Mouse (Mus musculus) thymus, adult 2 months (tissue): ENCODE measurements around the gene Gpr55. TPM values are rescaled to one million over a fixed set of nuclear protein-coding genes. Genes with fewer than 3 reads are reported as not detected.

Experiments used
- DNase-seq: peaks from one replicate; pipeline ENCODE4 v3.0.0; 2021
- H3K27ac ChIP-seq: fragments of 200-500 bp; 2 replicates; pipeline ENCODE4 v1.5.1; 2012; ENCODE audit warnings: low read length, control low read depth; ENCODE audit not compliant: control insufficient read depth, insufficient read depth
- H3K27me3 ChIP-seq: fragments of 200-500 bp; 2 replicates; pipeline ENCODE4 v1.6.1; 2012; ENCODE audit warnings: mild to moderate bottlenecking, low read length, moderate library complexity, mixed read lengths; ENCODE audit not compliant: control insufficient read depth, insufficient read depth
- H3K36me3 ChIP-seq: fragments of 200-500 bp; 2 replicates; pipeline ENCODE4 v1.6.1; 2012; ENCODE audit warnings: mild to moderate bottlenecking, low read length, moderate library complexity; ENCODE audit not compliant: control insufficient read depth, insufficient read depth
- H3K4me1 ChIP-seq: fragments of 200-500 bp; replicated peaks from 2 replicates; pipeline ENCODE4 v1.6.1; 2012; ENCODE audit warnings: low read length; ENCODE audit not compliant: control insufficient read depth, insufficient read depth
- H3K4me3 ChIP-seq: fragments of 200-500 bp; 2 replicates; pipeline ENCODE4 v1.5.1; 2012; ENCODE audit warnings: mild to moderate bottlenecking, low read length, control low read depth, moderate library complexity; ENCODE audit not compliant: control insufficient read depth, insufficient read depth
- CTCF ChIP-seq: fragments of 200-500 bp; IDR thresholded peaks from 2 replicates; pipeline ENCODE4 v1.5.1; 2012; ENCODE audit warnings: mild to moderate bottlenecking, control low read depth, low read length, moderate library complexity, borderline replicate concordance; ENCODE audit not compliant: control insufficient read depth, poor library complexity, insufficient read depth; ENCODE audit errors: extremely low read depth
- POLR2A ChIP-seq: fragments of 200-500 bp; IDR thresholded peaks from 2 replicates; pipeline ENCODE4 v1.6.1; 2012; ENCODE audit warnings: mild to moderate bottlenecking, low read length, control low read depth, moderate library complexity; ENCODE audit not compliant: control insufficient read depth, poor library complexity, insufficient read depth; ENCODE audit errors: extremely low read depth
- WGBS: fragments of 180-500 bp; shearing (Covaris S2); methylation state at CpG from one replicate; pipeline ENCODE4 v1.1.7; 2018; 5-methylcytosine and 5-hydroxymethylcytosine counted together
- polyA plus RNA-seq: library from polyadenylated mRNA; depleted of rRNA; stranded (reverse); fragments of >200 nt; gene quantifications from 2 replicates; pipeline ENCODE4 v1.2.3, GENCODE M21; 2012

The Gpr55 gene
- polyA plus RNA-seq, 1 experiment, result 1.8 TPM

DNA sequence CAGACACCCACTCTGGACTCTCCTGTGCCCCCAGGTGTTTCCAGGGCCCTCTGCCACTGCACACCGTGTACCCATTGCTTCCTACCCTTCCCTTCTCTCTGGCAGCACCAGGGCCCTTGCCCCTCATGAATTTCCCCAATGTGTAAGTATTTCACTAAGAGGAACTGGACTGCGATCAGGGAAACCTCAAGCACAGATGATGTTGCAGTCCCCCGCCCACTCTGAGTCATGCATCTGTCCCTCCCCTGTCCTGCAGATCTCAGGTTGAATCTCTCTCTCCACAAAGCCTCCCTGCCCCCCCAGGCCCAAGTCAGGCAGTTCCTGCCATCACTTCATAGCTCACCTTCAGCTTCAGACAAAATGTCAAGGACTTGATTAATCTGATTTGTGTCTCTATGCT is 16.9 kb upstream of the Gpr55 start:
- TF ChIP-seq CTCF (no peak), POLR2A (no peak)
- no peaks in the 10 kb centered on the region for H3K27me3 ChIP-seq
- H3K27ac ChIP-seq, result no peak overlapping the region
- no peaks in the 10 kb centered on the region; the same call in 1 of the 2 replicates for H3K4me1 ChIP-seq
- H3K4me3 ChIP-seq, result no peak overlapping the region
- DNase-seq, result no peak
- WGBS, result 35% methylated on average over 3 of the region's 3 CpGs
- no peaks in the 10 kb centered on the region for H3K36me3 ChIP-seq

DNA sequence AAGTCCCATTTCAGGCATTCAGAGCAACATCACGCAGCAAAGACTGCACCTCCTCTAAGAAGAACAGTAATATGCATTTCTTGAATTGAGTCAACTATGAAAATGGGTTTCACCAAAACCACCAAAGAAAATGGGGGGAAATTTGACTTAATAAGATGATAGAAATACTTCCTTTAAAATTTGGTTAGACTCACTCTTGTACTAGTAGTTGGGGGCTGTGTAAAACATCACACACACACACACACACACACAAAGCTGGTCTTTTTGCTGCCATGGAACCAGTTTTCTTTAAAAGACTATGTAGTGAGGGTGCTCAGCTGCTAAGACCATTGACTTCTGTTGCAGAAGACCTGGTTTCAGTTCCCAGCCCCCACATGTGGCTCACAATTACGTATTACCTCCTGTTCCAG is 12.7 kb upstream of the Gpr55 start:
- no peak overlapping the region for H3K27ac ChIP-seq
- no peak overlapping the region for H3K4me3 ChIP-seq
- DNase-seq, result no peak
- H3K4me1 ChIP-seq, result no peaks in the 10 kb centered on the region
- TF ChIP-seq CTCF (no peak), POLR2A (no peak)
- WGBS, result 93% methylated on average over 2 of the region's 2 CpGs
- H3K36me3 ChIP-seq, result no peaks in the 10 kb centered on the region
- no peaks in the 10 kb centered on the region for H3K27me3 ChIP-seq

DNA sequence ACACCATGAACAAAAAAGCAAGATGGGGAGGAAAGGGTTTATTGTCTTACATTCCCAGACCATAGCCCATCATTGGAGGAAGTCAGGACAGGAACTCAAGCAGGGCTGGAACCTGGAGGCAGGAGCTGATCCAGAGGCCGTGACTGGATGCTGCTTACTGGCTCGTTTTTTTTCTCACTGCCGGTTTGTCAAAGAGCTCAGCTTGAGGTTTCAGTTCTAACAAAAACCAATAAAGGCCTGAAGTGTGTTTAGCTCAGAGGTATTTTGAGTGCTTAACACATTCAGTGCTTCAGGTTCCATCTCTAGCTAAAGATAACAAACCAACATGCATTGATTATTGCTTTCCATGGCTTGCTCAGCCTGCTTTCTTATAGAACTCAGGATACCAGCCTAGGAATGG is 11.5 kb upstream of the Gpr55 start:
- Histone ChIP-seq H3K4me3 (no peak overlapping the region), H3K36me3 (no peaks in the 10 kb centered on the region), H3K27ac (no peak overlapping the region), H3K4me1 (no peaks in the 10 kb centered on the region), H3K27me3 (no peaks in the 10 kb centered on the region)
- DNase-seq, result no peak
- WGBS, result 84% methylated on average over 3 of the region's 3 CpGs
- TF ChIP-seq CTCF (no peak), POLR2A (no peak)

DNA sequence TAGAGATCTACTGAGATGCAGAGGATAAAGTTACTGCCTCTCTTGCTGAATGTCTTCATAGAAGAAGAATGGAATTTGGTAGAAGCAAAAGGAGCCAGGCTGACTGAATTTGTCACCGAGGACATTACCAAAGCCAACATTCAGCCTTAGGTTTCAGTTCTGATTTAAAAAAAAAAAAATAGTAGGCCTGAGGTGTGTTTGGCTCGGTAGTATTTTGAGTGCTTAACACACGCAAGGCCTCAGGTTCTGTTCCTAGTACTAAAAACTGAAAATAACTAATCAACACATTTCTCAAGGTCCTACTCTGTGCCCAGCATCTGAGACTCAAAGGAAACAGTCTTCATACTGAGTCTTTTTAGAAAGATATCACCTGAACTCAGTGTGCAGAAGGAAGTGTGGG is 10.3 kb upstream of the Gpr55 start:
- H3K27me3 ChIP-seq, result no peaks in the 10 kb centered on the region
- H3K36me3 ChIP-seq, result no peaks in the 10 kb centered on the region
- no peak overlapping the region for H3K4me3 ChIP-seq
- no peaks in the 10 kb centered on the region for H3K4me1 ChIP-seq
- DNase-seq, result no peak
- 91% methylated on average over 3 of the region's 3 CpGs for WGBS
- no peak overlapping the region for H3K27ac ChIP-seq
- no peak for TF ChIP-seq POLR2A
- no peak for TF ChIP-seq CTCF

DNA sequence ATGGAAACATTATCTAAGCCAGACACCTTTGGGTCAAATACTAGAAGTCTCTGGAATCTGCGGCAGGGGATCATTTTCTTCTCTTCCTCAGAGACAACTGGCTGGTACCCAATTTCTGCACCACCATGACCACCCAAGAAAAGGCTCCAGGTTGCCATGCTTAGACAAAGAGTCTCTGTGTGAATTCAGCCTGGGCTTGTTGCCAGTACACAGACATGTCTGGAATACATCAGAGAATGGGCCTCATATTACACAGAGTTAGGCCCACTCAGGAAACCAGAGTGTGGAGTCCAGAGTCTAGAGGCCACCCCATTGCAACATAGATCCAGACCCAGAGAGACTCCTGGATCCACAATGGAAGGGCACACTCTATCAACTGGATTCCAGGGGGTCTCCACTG is 8.7 kb upstream of the Gpr55 start:
- TF ChIP-seq CTCF, result no peak
- TF ChIP-seq POLR2A, result no peak
- H3K4me1 ChIP-seq, result no peaks in the 10 kb centered on the region
- H3K36me3 ChIP-seq, result no peaks in the 10 kb centered on the region
- no peaks in the 10 kb centered on the region for H3K27me3 ChIP-seq
- no peak overlapping the region for H3K4me3 ChIP-seq
- no peak overlapping the region for H3K27ac ChIP-seq
- no peak for DNase-seq
- 93% methylated on average over 1 of the region's 1 CpGs for WGBS

DNA sequence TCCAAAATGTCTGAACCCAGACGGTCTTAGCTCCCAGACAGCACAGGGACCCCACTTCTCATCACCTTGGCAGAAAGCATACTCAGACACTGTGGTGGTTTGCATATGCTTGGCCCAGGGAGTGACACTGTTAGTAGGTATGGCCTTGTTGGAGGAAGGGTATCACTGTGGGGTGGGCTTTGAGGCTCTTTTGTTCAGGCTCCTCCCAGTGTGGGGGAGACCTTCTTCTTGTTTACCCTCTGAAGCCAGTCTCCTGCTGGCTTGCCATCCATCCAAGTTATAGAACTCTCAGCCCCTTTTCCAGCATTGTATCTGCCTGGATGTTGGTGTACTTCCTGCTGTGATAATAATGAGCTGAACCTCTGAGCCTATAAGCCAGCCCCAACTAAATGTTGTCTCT is 8.3 kb upstream of the Gpr55 start:
- no peaks in the 10 kb centered on the region for H3K4me1 ChIP-seq
- H3K36me3 ChIP-seq, result no peaks in the 10 kb centered on the region
- WGBS, result 100% methylated on average over 1 of the region's 1 CpGs
- H3K27ac ChIP-seq, result no peak overlapping the region
- TF ChIP-seq CTCF (no peak), POLR2A (no peak)
- H3K27me3 ChIP-seq, result no peaks in the 10 kb centered on the region
- DNase-seq, result no peak
- H3K4me3 ChIP-seq, result no peak overlapping the region

DNA sequence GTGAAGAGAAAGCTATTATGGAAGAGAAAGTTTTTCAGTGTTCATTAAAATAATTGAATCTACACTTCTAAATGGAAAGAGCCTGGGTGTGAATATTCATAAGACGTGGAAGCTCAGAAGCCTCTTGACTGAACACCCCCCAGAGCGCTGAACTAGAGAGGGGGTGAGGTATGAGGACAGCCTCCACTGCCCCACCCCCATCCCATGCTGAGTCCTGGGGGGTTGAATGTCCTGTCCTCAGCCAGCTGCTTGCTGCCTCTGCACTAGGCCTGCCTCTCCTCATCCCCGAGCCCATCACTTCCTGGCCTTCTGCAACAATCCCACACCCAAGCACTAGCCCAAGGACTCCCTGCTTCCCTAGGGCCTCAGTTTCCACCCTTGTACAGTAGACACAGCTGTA is 5.0 kb upstream of the Gpr55 start:
- 92% methylated on average over 3 of the region's 3 CpGs for WGBS
- Histone ChIP-seq H3K36me3 (no peaks in the 10 kb centered on the region), H3K27ac (no peak overlapping the region), H3K4me3 (no peak overlapping the region), H3K4me1 (peaks cover 13% of the 10 kb centered on the region), H3K27me3 (no peaks in the 10 kb centered on the region)
- TF ChIP-seq CTCF, result no peak
- TF ChIP-seq POLR2A, result no peak
- no peak for DNase-seq
